28 mouse cellular contexts compared by ENCODE assay signal in genomic region chr4:127323651-127324050, GRCm38 (mm10). TPM values are rescaled to one million over a fixed set of nuclear protein-coding genes. Genes with fewer than 3 reads are reported as not detected.
"Had no signal": no experiment of that assay in that cellular context is flagged by ENCODE, and none has a peak within 500 bp of the region (broad histone marks: within the 10 kb centered on the region; RNA-seq: fewer than 3 reads in every experiment).

No protein-coding gene starts in this region.

- DNase-seq: layer of hippocampus, adult 9-11 months; liver; lung, adult 18-20 months; lung, postnatal 10 days; lung, postnatal 36 days; retina, postnatal 1 day; right cerebral cortex, postnatal 25 days; thymus, adult 2 months; thymus, postnatal 14 days had no signal

- H3K27ac ChIP-seq: layer of hippocampus, adult 2 months; limb, embryonic 10.5 days; limb, embryonic 13.5 days; liver, embryonic 12.5 days; liver, embryonic 15.5 days; lung, embryonic 15.5 days; midbrain, embryonic 10.5 days; midbrain, embryonic 13.5 days; neural tube, embryonic 13.5 days; stomach, postnatal 0 days had no signal

- H3K36me3 ChIP-seq: limb, embryonic 10.5 days; limb, embryonic 13.5 days; liver, embryonic 12.5 days; liver, embryonic 15.5 days; lung, embryonic 15.5 days; midbrain, embryonic 10.5 days; midbrain, embryonic 13.5 days; neural tube, embryonic 13.5 days had no signal

- H3K4me3 ChIP-seq: layer of hippocampus, adult 2 months; limb, embryonic 10.5 days; limb, embryonic 13.5 days; liver, embryonic 12.5 days; liver, embryonic 15.5 days; lung, embryonic 15.5 days; megakaryocyte, embryonic 14.5 days; midbrain, embryonic 10.5 days; midbrain, embryonic 13.5 days; myocyte; neural tube, embryonic 13.5 days had no signal

- H3K4me1 ChIP-seq: limb, embryonic 13.5 days; liver, embryonic 12.5 days; liver, embryonic 15.5 days; lung, embryonic 15.5 days; midbrain, embryonic 10.5 days; midbrain, embryonic 13.5 days; neural tube, embryonic 13.5 days had no signal

RNA-seq across cellular contexts. Expression of gene Gjb3, which starts 7.0 kb away (rescaled TPM):
- total RNA-seq: monocyte, adult 5-6 weeks; neutrophil, adult 5-6 weeks had no signal
- polyA plus RNA-seq: liver, embryonic 12.5 days; neural tube, embryonic 13.5 days had no signal

RNA-seq across cellular contexts. Expression of gene Gja4, which starts 9.8 kb away (rescaled TPM):
- total RNA-seq: monocyte, adult 5-6 weeks; neutrophil, adult 5-6 weeks had no signal

RNA-seq across cellular contexts. Expression of gene Gjb4, which starts 30.2 kb away (rescaled TPM):
- total RNA-seq: layer of hippocampus, adult 2 months; layer of hippocampus, postnatal 25 days; left cerebral cortex, adult 18-20 months; left cerebral cortex, postnatal 25 days; monocyte, adult 5-6 weeks; neutrophil, adult 5-6 weeks had no signal
- polyA plus RNA-seq: limb, embryonic 10.5 days; limb, embryonic 13.5 days; liver, embryonic 12.5 days; liver, embryonic 15.5 days; neural tube, embryonic 13.5 days; spleen, adult 2 months; stomach, embryonic 14.5 days had no signal

RNA-seq across cellular contexts. Expression of gene Gjb5, which starts 34.3 kb away (rescaled TPM):
- total RNA-seq: layer of hippocampus, adult 2 months; layer of hippocampus, postnatal 25 days; left cerebral cortex, adult 18-20 months; left cerebral cortex, postnatal 25 days; monocyte, adult 5-6 weeks; neutrophil, adult 5-6 weeks had no signal
- polyA plus RNA-seq: spleen, adult 2 months had no signal
